Mouse (Mus musculus) CH12.LX (cell line): ENCODE results near the gene Trabd2b. TPM values are rescaled to one million over a fixed set of nuclear protein-coding genes. Genes with fewer than 3 reads are reported as not detected.

ENCODE experiments used
- DNase-seq: peaks from one replicate; pipeline ENCODE4 v3.0.0-alpha.2; 2013; ENCODE audit errors: extremely low read depth
- H3K27ac ChIP-seq: 2 replicates; pipeline ENCODE4 v1.5.1; 2012; ENCODE audit warnings: low read depth, mild to moderate bottlenecking, control low read depth, moderate library complexity; ENCODE audit not compliant: insufficient read depth
- H3K27me3 ChIP-seq: replicated peaks from 2 replicates; pipeline ENCODE3; 2012; ENCODE audit warnings: inconsistent platforms
- H3K36me3 ChIP-seq, 2 experiments: replicated peaks in 1 of 2; 2 replicates each; pipeline versions ENCODE3 to v1.6.1; 2012; ENCODE audit warnings: inconsistent platforms in 1 of 2, low read length in 1 of 2, mild to moderate bottlenecking in 1 of 2, mixed read lengths in 1 of 2, moderate library complexity in 1 of 2; ENCODE audit not compliant: control insufficient read depth in 1 of 2, insufficient read depth in 1 of 2
- H3K4me1 ChIP-seq, 2 experiments: 2 replicates each; pipeline ENCODE4 v1.6.1; 2012; ENCODE audit warnings: inconsistent platforms in 1 of 2, moderate library complexity in 1 of 2; ENCODE audit not compliant: insufficient read depth in 2 of 2, control insufficient read depth in 1 of 2
- H3K4me2 ChIP-seq: 2 replicates; pipeline ENCODE4 v1.6.1; 2012; ENCODE audit warnings: low read depth, mild to moderate bottlenecking, control low read depth; ENCODE audit not compliant: poor library complexity, insufficient read depth, severe bottlenecking
- H3K4me3 ChIP-seq, 3 experiments: fragments of 150-350 bp in 1 of 3; sonication (generic) in 1 of 3; replicated peaks in 1 of 3; 2 replicates each; pipeline versions ENCODE3 to v1.5.1; 2011 to 2012; ENCODE audit warnings: low read depth in 2 of 3, low read length in 2 of 3, mild to moderate bottlenecking in 2 of 3, moderate library complexity in 2 of 3, control low read depth in 1 of 3, improper control_type of control experiment in 1 of 3, inconsistent platforms in 1 of 3, mixed read lengths in 1 of 3; ENCODE audit not compliant: poor library complexity in 1 of 3
- H3K79me2 ChIP-seq: replicated peaks from 2 replicates; pipeline ENCODE4 v1.6.1; 2012; ENCODE audit warnings: mild to moderate bottlenecking, moderate library complexity; ENCODE audit not compliant: control insufficient read depth, poor library complexity, insufficient read depth, severe bottlenecking; ENCODE audit errors: extremely low read depth
- H3K9ac ChIP-seq: 2 replicates; pipeline ENCODE4 v1.6.1; 2012; ENCODE audit warnings: low read depth, mild to moderate bottlenecking, control low read depth, moderate library complexity; ENCODE audit not compliant: insufficient read depth
- H3K9me3 ChIP-seq: replicated peaks from 2 replicates; pipeline ENCODE3; 2012; ENCODE audit warnings: low read length, inconsistent platforms, mixed read lengths
- BHLHE40 ChIP-seq: IDR thresholded peaks from 2 replicates; pipeline ENCODE4 v1.6.1; 2011; ENCODE audit warnings: mild to moderate bottlenecking, low read depth, low read length, improper control_type of control experiment
- CHD1 ChIP-seq: IDR thresholded peaks from 2 replicates; pipeline ENCODE4 v1.6.1; 2012; ENCODE audit warnings: low read depth, low read length, improper control_type of control experiment, inconsistent platforms
- CHD2 ChIP-seq: IDR thresholded peaks from 2 replicates; pipeline ENCODE4 v1.6.1; 2011; ENCODE audit warnings: low read length, improper control_type of control experiment
- CTCF ChIP-seq, 2 experiments: IDR thresholded peaks in 1 of 2; conservative IDR thresholded peaks in 1 of 2; 2 replicates each; pipeline ENCODE4 v1.5.1; 2011 to 2012; ENCODE audit warnings: low read depth in 2 of 2, low read length in 2 of 2, improper control_type of control experiment in 1 of 2, inconsistent platforms in 1 of 2, mild to moderate bottlenecking in 1 of 2, moderate library complexity in 1 of 2
- EP300 ChIP-seq: IDR thresholded peaks from 2 replicates; pipeline ENCODE4 v1.6.1; 2011; ENCODE audit warnings: low read length, improper control_type of control experiment
- ETS1 ChIP-seq: conservative IDR thresholded peaks from 2 replicates; pipeline ENCODE4 v1.6.1; 2012; ENCODE audit warnings: low read depth, mild to moderate bottlenecking, inconsistent platforms, low read length, improper control_type of control experiment, moderate library complexity
- GABPA ChIP-seq: IDR thresholded peaks from 2 replicates; pipeline ENCODE4 v1.6.1; 2012; ENCODE audit warnings: low read depth, low read length, improper control_type of control experiment, inconsistent platforms; ENCODE audit not compliant: insufficient replicate concordance
- HCFC1 ChIP-seq: IDR thresholded peaks from 2 replicates; pipeline ENCODE4 v1.6.1; 2012; ENCODE audit warnings: low read depth, mild to moderate bottlenecking, inconsistent platforms, low read length, improper control_type of control experiment
- IRF4 ChIP-seq: IDR thresholded peaks from 2 replicates; pipeline ENCODE4 v1.6.1; 2014; ENCODE audit warnings: low read depth, mild to moderate bottlenecking, inconsistent platforms, low read length, improper control_type of control experiment
- JUN ChIP-seq: IDR thresholded peaks from 2 replicates; pipeline ENCODE4 v1.6.1; 2011; ENCODE audit warnings: low read depth, mild to moderate bottlenecking, low read length, improper control_type of control experiment, moderate library complexity; ENCODE audit not compliant: insufficient read depth
- MAFK ChIP-seq: IDR thresholded peaks from 2 replicates; pipeline ENCODE4 v1.6.1; 2011; ENCODE audit warnings: low read length, improper control_type of control experiment; ENCODE audit not compliant: insufficient replicate concordance
- MAX ChIP-seq: IDR thresholded peaks from 2 replicates; pipeline ENCODE4 v1.6.1; 2011; ENCODE audit warnings: low read length, improper control_type of control experiment
- MEF2A ChIP-seq: IDR thresholded peaks from 2 replicates; pipeline ENCODE4 v1.6.1; 2014; ENCODE audit warnings: low read depth, mild to moderate bottlenecking, inconsistent platforms, low read length, improper control_type of control experiment, borderline replicate concordance
- MXI1 ChIP-seq: IDR thresholded peaks from 2 replicates; pipeline ENCODE4 v1.6.1; 2011; ENCODE audit warnings: mild to moderate bottlenecking, low read depth, low read length, improper control_type of control experiment
- PAX5 ChIP-seq: IDR thresholded peaks from 2 replicates; pipeline ENCODE4 v1.6.1; 2012; ENCODE audit warnings: low read length, inconsistent platforms, mixed read lengths
- POLR2A ChIP-seq: IDR thresholded peaks from 2 replicates; pipeline ENCODE4 v1.6.1; 2011; ENCODE audit warnings: low read depth, mild to moderate bottlenecking, improper control_type of control experiment, low read length
- RAD21 ChIP-seq: IDR thresholded peaks from 2 replicates; pipeline ENCODE4 v1.6.1; 2011; ENCODE audit warnings: low read depth, mild to moderate bottlenecking, low read length, improper control_type of control experiment, moderate library complexity
- RCOR1 ChIP-seq: conservative IDR thresholded peaks from 2 replicates; pipeline ENCODE4 v1.6.1; 2012; ENCODE audit warnings: low read depth, mild to moderate bottlenecking, inconsistent platforms, low read length, improper control_type of control experiment
- SIN3A ChIP-seq: IDR thresholded peaks from 2 replicates; pipeline ENCODE4 v1.6.1; 2012; ENCODE audit warnings: low read length, improper control_type of control experiment, inconsistent platforms
- SMC3 ChIP-seq: IDR thresholded peaks from 2 replicates; pipeline ENCODE4 v1.6.1; 2011; ENCODE audit warnings: low read depth, low read length, improper control_type of control experiment
- TBP ChIP-seq: conservative IDR thresholded peaks from 2 replicates; pipeline ENCODE4 v1.6.1; 2011; ENCODE audit warnings: low read depth, low read length, improper control_type of control experiment
- TCF12 ChIP-seq: IDR thresholded peaks from 2 replicates; pipeline ENCODE4 v1.6.1; 2014; ENCODE audit warnings: low read depth, mild to moderate bottlenecking, inconsistent platforms, low read length, improper control_type of control experiment
- UBTF ChIP-seq: IDR thresholded peaks from 2 replicates; pipeline ENCODE4 v1.6.1; 2012; ENCODE audit warnings: low read depth, mild to moderate bottlenecking, inconsistent platforms, low read length, improper control_type of control experiment, moderate library complexity
- USF2 ChIP-seq: conservative IDR thresholded peaks from 2 replicates; pipeline ENCODE4 v1.6.1; 2011; ENCODE audit warnings: low read depth, low read length, improper control_type of control experiment
- ZC3H11A ChIP-seq: IDR thresholded peaks from 2 replicates; pipeline ENCODE4 v1.6.1; 2012; ENCODE audit warnings: low read depth, mild to moderate bottlenecking, inconsistent platforms, low read length, improper control_type of control experiment
- ZKSCAN1 ChIP-seq: IDR thresholded peaks from 2 replicates; pipeline ENCODE4 v1.6.1; 2012; ENCODE audit warnings: low read depth, inconsistent platforms, low read length, improper control_type of control experiment, borderline replicate concordance
- ZNF384 ChIP-seq: IDR thresholded peaks from 2 replicates; pipeline ENCODE4 v1.6.1; 2012; ENCODE audit warnings: low read depth, low read length, improper control_type of control experiment, inconsistent platforms
- dilution Hi-C: fragments of 300-500 bp; cut with MboI; formaldehyde crosslinking; loops from 2 replicates; pipeline ENCODE4 v1.14.3; 2020; ENCODE audit warnings: low sequenced_read_pairs; ENCODE audit not compliant: extremely low pct_unique_long_range_greater_than_20kb, extremely low pct_ligation_motif_present
- in situ Hi-C: fragments of 300-500 bp; cut with MboI; formaldehyde crosslinking; loops from 3 replicates; pipeline ENCODE4 v1.14.3; 2019; ENCODE audit warnings: low sequenced_read_pairs, low pct_ligation_motif_present, low pct_unique_long_range_greater_than_20kb, mixed read lengths
- polyA plus RNA-seq: library from polyadenylated mRNA; unstranded; fragments of >175 nt; gene quantifications from 2 replicates; pipeline ENCODE4 v1.2.1, GENCODE M21; 2012; ENCODE audit warnings: low read depth; ENCODE audit not compliant: insufficient read length
- total RNA-seq, 2 experiments: library from RNA; depleted of rRNA; stranded (reverse); fragments of 300-350 nt in 1 of 2; fragments of >200 nt in 1 of 2; gene quantifications; 2 replicates each; pipeline ENCODE4 v1.2.3; 2012 to 2014

Trabd2b gene
- total and polyA plus RNA-seq, 3 experiments, result not detected

DNA sequence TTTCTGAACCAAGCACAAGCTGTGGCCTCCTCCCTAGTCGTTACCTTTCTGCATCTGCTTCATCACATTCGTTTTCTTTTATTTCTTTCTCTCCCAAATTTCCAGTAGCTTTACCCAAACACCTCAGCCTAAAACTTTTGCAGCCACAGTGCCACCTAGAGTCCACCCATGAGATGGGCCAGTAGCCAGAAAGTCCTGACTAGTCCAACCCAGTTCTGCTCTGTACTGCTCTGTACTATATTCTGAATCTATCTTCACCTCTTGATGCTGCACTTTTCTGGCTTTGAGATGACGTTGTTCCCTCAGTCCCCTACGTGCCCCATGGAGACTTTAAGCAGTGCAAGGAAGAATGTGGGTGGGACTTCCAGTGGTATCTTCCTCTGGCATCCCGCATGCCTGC is 229.4 kb downstream of the Trabd2b start:
- no peaks in the 10 kb centered on the region for H3K36me3 ChIP-seq
- no peak overlapping the region for H3K4me3 ChIP-seq
- peak; percentile 13 for DNase-seq
- H3K27ac ChIP-seq, result no peak overlapping the region
- peaks cover 68% of the 10 kb centered on the region for H3K27me3 ChIP-seq
- H3K9ac ChIP-seq, result no peak overlapping the region
- no peaks in the 10 kb centered on the region for H3K4me1 ChIP-seq
- peaks cover 1% of the 10 kb centered on the region for H3K9me3 ChIP-seq
- no peak for TF ChIP-seq SIN3A
- TF ChIP-seq PAX5, result no peak
- no peak for TF ChIP-seq MXI1
- TF ChIP-seq UBTF, result no peak
- no peak for TF ChIP-seq CHD1
- no peak for TF ChIP-seq IRF4
- TF ChIP-seq RAD21, result peak; percentile 58
- no peak for TF ChIP-seq RCOR1
- no peak for TF ChIP-seq POLR2A
- no peak for TF ChIP-seq USF2
- TF ChIP-seq BHLHE40, result no peak
- no peak for TF ChIP-seq MEF2A
- TF ChIP-seq ZC3H11A, result no peak
- no peak for TF ChIP-seq EP300
- TF ChIP-seq ZNF384, result no peak
- no peak for TF ChIP-seq JUN
- no peak for TF ChIP-seq ZKSCAN1
- no peak for TF ChIP-seq HCFC1
- TF ChIP-seq CTCF (conservative IDR thresholded peaks at IDR 0.05 in 1 of 2, IDR thresholded peaks at IDR 0.05 in 1 of 2; ENCODE audit: low read depth in 2 of 2, low read length in 2 of 2), result peak; percentile 31 to 66; a peak in 3 of 4 replicates
- no peak for TF ChIP-seq MAX
- no peak for TF ChIP-seq TCF12
- no peak for TF ChIP-seq CHD2
- TF ChIP-seq ETS1, result no peak
- TF ChIP-seq TBP, result no peak
- peak; percentile 44 for TF ChIP-seq SMC3
- TF ChIP-seq GABPA, result no peak
- no peak for TF ChIP-seq MAFK
- in situ Hi-C loops, result no loop called here
- no peak overlapping the region for H3K4me2 ChIP-seq
- H3K79me2 ChIP-seq, result no peaks in the 10 kb centered on the region
- dilution Hi-C loops, result no loop called here
